Mouse (Mus musculus) megakaryocyte, embryonic 14.5 days (primary cell): ENCODE data around the gene Prom1. TPM values are rescaled to one million over a fixed set of nuclear protein-coding genes. Genes with fewer than 3 reads are reported as not detected.

Source experiments
- H3K27me3 ChIP-seq: replicated peaks from 2 replicates; pipeline ENCODE3; 2012; ENCODE audit warnings: inconsistent platforms
- H3K36me3 ChIP-seq: replicated peaks from 2 replicates; pipeline ENCODE3; 2012; ENCODE audit warnings: low read length, inconsistent platforms, mixed read lengths
- H3K4me1 ChIP-seq: 2 replicates; pipeline ENCODE4 v1.6.1; 2012; ENCODE audit warnings: inconsistent platforms
- H3K4me3 ChIP-seq: replicated peaks from 2 replicates; pipeline ENCODE3; 2012; ENCODE audit warnings: moderate library complexity, mild to moderate bottlenecking, inconsistent platforms
- H3K9me3 ChIP-seq: 2 replicates; pipeline ENCODE4 v1.6.1; 2012; ENCODE audit warnings: inconsistent platforms
- FLI1 ChIP-seq: IDR thresholded peaks from 2 replicates; pipeline ENCODE4 v1.6.1; 2012; ENCODE audit warnings: low read length, inconsistent platforms, mixed read lengths
- GATA1 ChIP-seq: IDR thresholded peaks from 3 replicates; pipeline ENCODE4 v1.6.1; 2012; ENCODE audit warnings: mixed read lengths, low read length, inconsistent platforms, borderline replicate concordance
- polyA plus RNA-seq: library from polyadenylated mRNA; stranded (reverse); fragments of >175 nt; gene quantifications from 2 replicates; pipeline ENCODE4 v1.2.3, GENCODE M21; 2012; ENCODE audit warnings: low replicate concordance; ENCODE audit not compliant: insufficient read depth

Gene Prom1
- polyA plus RNA-seq, 1 experiment = 0.17 TPM

GRCm38 (mm10) chr5:43982896-43983295 lies 118.9 kb downstream of the Prom1 start:
- no peaks in the 10 kb centered on the region for H3K36me3 ChIP-seq
- H3K9me3 ChIP-seq = 0 out of 2 replicates have a peak, but pooled peaks cover 3% of the 10 kb centered on the region
- no peaks in the 10 kb centered on the region for H3K4me1 ChIP-seq
- peaks cover 10% of the 10 kb centered on the region for H3K27me3 ChIP-seq
- TF ChIP-seq FLI1 (no peak), GATA1 (no peak)
- no peak overlapping the region for H3K4me3 ChIP-seq

- Histone ChIP-seq H3K4me3 (no peak within 1 kb of the TSS), H3K27me3 (peaks cover 14% of the 10 kb centered on the region), H3K4me1 (no peaks in the 10 kb centered on the region), H3K9me3 (0 out of 2 replicates have a peak, but pooled peaks cover 3% of the 10 kb centered on the region), H3K36me3 (no peaks in the 10 kb centered on the region)
- TF ChIP-seq FLI1 = no peak
- TF ChIP-seq GATA1 = no peak
These were observed 120.2 kb downstream of the Prom1 start, which contains the start of gene Fgfbp1 for GRCm38 (mm10) chr5:43981620-43982019. TSS of gene Fgfbp1 (minus strand) at chr5:43981779.

- H3K36me3 ChIP-seq = no peaks in the 10 kb centered on the region
- no peak for TF ChIP-seq FLI1
- TF ChIP-seq GATA1 = no peak
These were observed 121.4 kb downstream of the Prom1 start for GRCm38 (mm10) chr5:43980397-43980796.

GRCm38 (mm10) chr5:43976821-43977561 lies 124.8 kb downstream of the Prom1 start:
- Histone ChIP-seq H3K4me3 (no peak overlapping the region), H3K4me1 (no peaks in the 10 kb centered on the region), H3K9me3 (0 out of 2 replicates have a peak, but pooled peaks cover 3% of the 10 kb centered on the region), H3K27me3 (peaks cover 15% of the 10 kb centered on the region), H3K36me3 (no peaks in the 10 kb centered on the region)
- no peak for TF ChIP-seq GATA1
- no peak for TF ChIP-seq FLI1

More at GRCm38 (mm10) chr5:43980397-43980796, 121.4 kb downstream of the Prom1 start:
- peaks cover 14% of the 10 kb centered on the region for H3K27me3 ChIP-seq
- H3K4me3 ChIP-seq = no peak overlapping the region
- 0 out of 2 replicates have a peak, but pooled peaks cover 3% of the 10 kb centered on the region for H3K9me3 ChIP-seq
- H3K4me1 ChIP-seq = no peaks in the 10 kb centered on the region

- H3K36me3 ChIP-seq = no peaks in the 10 kb centered on the region
- no peak overlapping the region for H3K4me3 ChIP-seq
- TF ChIP-seq FLI1 = no peak
- no peak for TF ChIP-seq GATA1
- 0 out of 2 replicates have a peak, but pooled peaks cover 4% of the 10 kb centered on the region for H3K9me3 ChIP-seq
- no peaks in the 10 kb centered on the region for H3K4me1 ChIP-seq
- H3K27me3 ChIP-seq = peaks cover 13% of the 10 kb centered on the region
These were observed 127.7 kb downstream of the Prom1 start for GRCm38 (mm10) chr5:43974166-43974565.

- Histone ChIP-seq H3K36me3 (no peaks in the 10 kb centered on the region), H3K4me1 (no peaks in the 10 kb centered on the region), H3K9me3 (0 out of 2 replicates have a peak, but pooled peaks cover 4% of the 10 kb centered on the region), H3K4me3 (no peak overlapping the region), H3K27me3 (peaks cover 8% of the 10 kb centered on the region)
- TF ChIP-seq GATA1 (no peak), FLI1 (no peak)
These were observed 130.7 kb downstream of the Prom1 start for GRCm38 (mm10) chr5:43971156-43971555.

GRCm38 (mm10) chr5:43970532-43970931 lies 131.3 kb downstream of the Prom1 start:
- no peak for TF ChIP-seq GATA1
- TF ChIP-seq FLI1 = no peak
- no peak overlapping the region for H3K4me3 ChIP-seq
- no peaks in the 10 kb centered on the region for H3K4me1 ChIP-seq
- no peaks in the 10 kb centered on the region for H3K36me3 ChIP-seq
- 0 out of 2 replicates have a peak, but pooled peaks cover 4% of the 10 kb centered on the region for H3K9me3 ChIP-seq
- peaks cover 8% of the 10 kb centered on the region for H3K27me3 ChIP-seq

GRCm38 (mm10) chr5:43968634-43969033 lies 133.2 kb downstream of the Prom1 start:
- Histone ChIP-seq H3K4me3 (no peak overlapping the region), H3K27me3 (peaks cover 8% of the 10 kb centered on the region), H3K9me3 (0 out of 2 replicates have a peak, but pooled peaks cover 4% of the 10 kb centered on the region), H3K36me3 (no peaks in the 10 kb centered on the region), H3K4me1 (no peaks in the 10 kb centered on the region)
- TF ChIP-seq GATA1 (no peak), FLI1 (no peak)

- no peak overlapping the region for H3K4me3 ChIP-seq
- no peaks in the 10 kb centered on the region for H3K36me3 ChIP-seq
- peaks cover 4% of the 10 kb centered on the region for H3K27me3 ChIP-seq
- TF ChIP-seq FLI1 = no peak
- TF ChIP-seq GATA1 = no peak
- H3K4me1 ChIP-seq = no peaks in the 10 kb centered on the region
- H3K9me3 ChIP-seq = peaks cover 11% of the 10 kb centered on the region; the same call in 1 of the 2 replicates
These were observed 140.8 kb downstream of the Prom1 start for GRCm38 (mm10) chr5:43961056-43961455.

GRCm38 (mm10) chr5:43959884-43960440 lies 141.9 kb downstream of the Prom1 start:
- Histone ChIP-seq H3K4me1 (no peaks in the 10 kb centered on the region), H3K36me3 (no peaks in the 10 kb centered on the region), H3K4me3 (no peak overlapping the region), H3K9me3 (peaks cover 11% of the 10 kb centered on the region; the same call in 1 of the 2 replicates), H3K27me3 (peaks cover 10% of the 10 kb centered on the region)
- TF ChIP-seq GATA1 (no peak), FLI1 (no peak)

GRCm38 (mm10) chr5:43953241-43953640 lies 148.6 kb downstream of the Prom1 start:
- H3K4me3 ChIP-seq = no peak overlapping the region
- H3K36me3 ChIP-seq = no peaks in the 10 kb centered on the region
- no peaks in the 10 kb centered on the region for H3K9me3 ChIP-seq
- TF ChIP-seq GATA1 = no peak
- TF ChIP-seq FLI1 = no peak
- H3K4me1 ChIP-seq = peaks cover 16% of the 10 kb centered on the region
- peaks cover 18% of the 10 kb centered on the region for H3K27me3 ChIP-seq
